Mouse (Mus musculus): ENCODE measurements at regions not wholly inside any gene's neighbourhood (a gene's known extent, or its start where the extent isn't known, plus 50 kb on each side); places are given as distances from the start of the nearest gene placed in this dataset.

DNA sequence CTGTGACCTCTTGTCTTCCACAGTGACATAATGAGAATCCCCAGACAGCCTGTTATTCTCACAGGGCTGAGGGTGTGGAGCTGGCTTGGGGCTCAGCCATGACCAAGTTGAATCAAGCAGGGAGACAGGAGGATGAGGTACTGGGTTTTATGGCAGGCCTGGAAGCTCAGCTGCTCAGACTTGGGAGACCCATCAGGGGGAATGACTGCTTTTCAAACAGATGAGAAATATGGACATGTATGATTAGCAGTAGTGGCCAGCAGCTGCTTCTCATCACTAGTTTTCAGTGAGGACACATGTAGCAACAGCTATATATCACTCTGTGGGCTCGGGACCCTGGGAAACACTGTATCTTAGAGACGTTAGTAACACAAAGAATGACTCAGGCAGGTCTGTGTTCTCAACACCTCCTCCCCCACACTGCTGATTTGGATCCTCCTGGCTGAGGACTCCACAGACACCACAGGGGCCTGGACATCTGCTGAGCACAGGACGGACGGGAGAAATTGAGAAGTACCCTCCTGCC is 87.9 kb downstream of the Cops8 start:
- Histone ChIP-seq H3K9ac (ENCODE audit: low read length) (no peak overlapping the region), H3K27me3 (ENCODE audit: control insufficient read depth, insufficient read depth, low read length) (no peaks in the 10 kb centered on the region), H3K4me2 (ENCODE audit: low read depth) (no peak overlapping the region), H3K4me3 (ENCODE audit: low read depth, low read length) (no peak overlapping the region), H3K9me3 (ENCODE audit: control insufficient read depth, low read length) (no peaks in the 10 kb centered on the region), H3K27ac (ENCODE audit: low read depth, low read length) (no peak overlapping the region), H3K36me3 (ENCODE audit: control insufficient read depth, insufficient read depth, low read length) (no peaks in the 10 kb centered on the region), H3K4me1 (ENCODE audit: control insufficient read depth, insufficient read depth, low read length) (no peaks in the 10 kb centered on the region)
- DNase-seq (ENCODE audit: low spot score) (peak; percentile 18), ATAC-seq (ENCODE audit: insufficient read depth, low FRiP score, low TSS enrichment) (no peak)
- WGBS: 51% methylated on average over 4 of the region's 4 CpGs

DNA sequence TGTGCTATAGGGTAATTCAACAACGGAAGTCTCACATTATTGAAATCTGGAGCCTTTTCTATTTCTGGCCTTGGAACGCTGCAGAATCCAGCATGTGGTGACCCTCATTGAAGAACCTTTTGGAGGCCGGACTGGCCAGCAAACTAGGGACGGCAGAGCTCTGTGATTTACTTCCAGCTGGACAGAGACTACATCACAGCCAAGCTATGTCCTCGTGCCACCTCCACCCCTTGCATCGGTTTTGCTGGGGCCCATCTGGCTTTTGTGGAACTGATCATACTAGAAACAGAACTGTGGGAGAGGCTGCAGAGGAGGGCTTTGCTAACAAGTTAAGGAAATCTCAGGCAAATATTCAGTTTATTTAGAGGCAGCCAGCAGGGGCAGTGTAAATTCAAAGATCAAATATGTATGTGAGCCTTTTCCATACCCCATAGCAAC is 88.4 kb downstream of the Cops8 start:
- DNase-seq (ENCODE audit: low spot score): no peak
- Histone ChIP-seq H3K4me1 (ENCODE audit: control insufficient read depth, insufficient read depth, low read length) (no peaks in the 10 kb centered on the region), H3K4me2 (ENCODE audit: low read depth) (no peak overlapping the region), H3K27ac (ENCODE audit: low read depth, low read length) (no peak overlapping the region; the same call in 1 of the 2 replicates), H3K9me3 (ENCODE audit: control insufficient read depth, low read length) (no peaks in the 10 kb centered on the region), H3K27me3 (ENCODE audit: control insufficient read depth, insufficient read depth, low read length) (no peaks in the 10 kb centered on the region), H3K9ac (ENCODE audit: low read length) (no peak overlapping the region), H3K4me3 (ENCODE audit: low read depth, low read length) (no peak overlapping the region), H3K36me3 (ENCODE audit: control insufficient read depth, insufficient read depth, low read length) (no peaks in the 10 kb centered on the region)
- ATAC-seq (ENCODE audit: insufficient read depth, low FRiP score, low TSS enrichment): no peak
- 56% methylated on average over 6 of the region's 6 CpGs for WGBS

DNA sequence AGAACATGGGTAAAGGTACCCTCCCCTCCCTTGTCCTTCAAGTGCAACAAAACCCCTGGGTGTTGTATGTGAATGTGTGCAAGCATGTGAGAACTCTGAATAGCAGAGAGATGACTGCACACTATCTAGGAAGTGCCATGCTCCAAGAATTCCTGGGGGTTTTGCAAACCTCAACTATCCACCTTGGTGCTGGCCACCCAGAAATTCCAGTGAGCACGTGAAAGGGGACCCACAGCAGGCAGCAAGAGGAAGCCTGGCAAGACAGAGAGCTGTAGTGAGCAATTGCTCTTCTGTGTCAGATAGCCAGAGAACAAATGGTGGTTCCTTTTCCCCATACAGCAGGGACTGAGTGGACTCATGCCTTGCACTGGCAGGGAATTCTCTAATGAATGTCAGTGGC is 90.1 kb downstream of the Cops8 start:
- Histone ChIP-seq H3K4me1 (ENCODE audit: control insufficient read depth, insufficient read depth, low read length) (no peaks in the 10 kb centered on the region), H3K4me3 (ENCODE audit: low read depth, low read length) (no peak overlapping the region), H3K9me3 (ENCODE audit: control insufficient read depth, low read length) (no peaks in the 10 kb centered on the region), H3K4me2 (ENCODE audit: low read depth) (no peak overlapping the region), H3K9ac (ENCODE audit: low read length) (no peak overlapping the region), H3K36me3 (ENCODE audit: control insufficient read depth, insufficient read depth, low read length) (no peaks in the 10 kb centered on the region), H3K27me3 (ENCODE audit: control insufficient read depth, insufficient read depth, low read length) (no peaks in the 10 kb centered on the region), H3K27ac (ENCODE audit: low read depth, low read length) (no peak overlapping the region)
- ATAC-seq (ENCODE audit: insufficient read depth, low FRiP score, low TSS enrichment) (no peak), DNase-seq (ENCODE audit: low spot score) (no peak)
- 43% methylated on average over 1 of the region's 1 CpGs for WGBS

DNA sequence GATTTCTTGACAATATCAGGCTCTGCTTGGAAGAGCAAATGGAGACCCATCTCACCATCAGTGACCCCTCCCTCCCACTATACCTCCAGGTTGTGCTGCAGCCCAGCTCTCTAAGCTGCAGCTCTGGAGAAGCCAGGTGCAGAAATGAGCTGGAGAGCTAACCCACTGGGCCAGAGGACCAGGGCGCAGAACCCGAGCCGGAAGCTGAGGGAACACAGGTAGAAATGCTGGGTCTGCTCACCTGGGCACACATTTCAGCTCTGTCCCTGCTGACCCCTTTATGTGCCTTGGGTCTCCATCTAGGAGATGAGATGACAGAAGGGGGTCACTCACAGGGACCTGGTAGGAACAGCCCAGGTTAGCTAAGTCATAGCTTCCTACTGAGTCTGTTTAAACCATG is 92.0 kb downstream of the Cops8 start:
- no peak overlapping the region for H3K4me2 ChIP-seq (ENCODE audit: low read depth)
- no peaks in the 10 kb centered on the region for H3K9me3 ChIP-seq (ENCODE audit: control insufficient read depth, low read length)
- 92% methylated on average over 3 of the region's 3 CpGs for WGBS
- H3K27ac ChIP-seq (ENCODE audit: low read depth, low read length): no peak overlapping the region
- DNase-seq (ENCODE audit: low spot score) (no peak), ATAC-seq (ENCODE audit: insufficient read depth, low FRiP score, low TSS enrichment) (no peak)
- no peak overlapping the region for H3K9ac ChIP-seq (ENCODE audit: low read length)
- no peak overlapping the region for H3K4me3 ChIP-seq (ENCODE audit: low read depth, low read length)
- H3K27me3 ChIP-seq (ENCODE audit: control insufficient read depth, insufficient read depth, low read length): no peaks in the 10 kb centered on the region
- no peaks in the 10 kb centered on the region for H3K36me3 ChIP-seq (ENCODE audit: control insufficient read depth, insufficient read depth, low read length)
- H3K4me1 ChIP-seq (ENCODE audit: control insufficient read depth, insufficient read depth, low read length): no peaks in the 10 kb centered on the region

DNA sequence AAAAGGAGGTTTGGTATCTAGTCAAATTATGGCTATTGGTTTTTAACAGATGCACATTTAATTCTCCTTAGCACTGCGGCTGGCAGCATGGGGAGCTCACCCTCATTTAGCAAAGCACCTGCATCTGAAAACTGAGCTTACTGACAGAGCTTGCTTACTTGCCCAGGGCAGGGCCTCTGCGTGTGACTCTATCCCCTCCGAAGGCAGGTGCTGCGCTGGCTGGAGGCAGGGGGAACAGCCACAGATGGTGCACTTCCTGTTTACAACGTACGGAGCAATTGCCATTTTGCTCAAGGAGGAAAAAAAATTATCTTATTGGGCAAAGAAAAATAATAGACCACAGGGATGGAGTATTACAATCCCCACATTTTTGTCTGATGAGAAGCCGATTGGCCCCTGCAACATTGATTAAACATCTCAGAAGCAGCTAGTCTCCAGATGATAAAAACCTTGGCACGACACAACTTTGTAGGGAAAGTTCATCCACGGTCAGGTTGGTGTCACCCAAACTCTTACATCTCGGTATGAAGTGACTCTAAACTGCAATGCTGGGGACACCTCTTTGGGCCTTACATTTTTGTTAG is 92.5 kb downstream of the Cops8 start:
- no peak overlapping the region for H3K27ac ChIP-seq (ENCODE audit: low read depth, low read length)
- no peak overlapping the region for H3K4me2 ChIP-seq (ENCODE audit: low read depth)
- no peak overlapping the region for H3K9ac ChIP-seq (ENCODE audit: low read length)
- DNase-seq (ENCODE audit: low spot score) (no peak), ATAC-seq (ENCODE audit: insufficient read depth, low FRiP score, low TSS enrichment) (no peak)
- H3K4me3 ChIP-seq (ENCODE audit: low read depth, low read length): no peak overlapping the region
- H3K9me3 ChIP-seq (ENCODE audit: control insufficient read depth, low read length): no peaks in the 10 kb centered on the region
- no peaks in the 10 kb centered on the region for H3K36me3 ChIP-seq (ENCODE audit: control insufficient read depth, insufficient read depth, low read length)
- no peaks in the 10 kb centered on the region for H3K27me3 ChIP-seq (ENCODE audit: control insufficient read depth, insufficient read depth, low read length)
- H3K4me1 ChIP-seq (ENCODE audit: control insufficient read depth, insufficient read depth, low read length): no peaks in the 10 kb centered on the region
- WGBS: 68% methylated on average over 10 of the region's 10 CpGs

DNA sequence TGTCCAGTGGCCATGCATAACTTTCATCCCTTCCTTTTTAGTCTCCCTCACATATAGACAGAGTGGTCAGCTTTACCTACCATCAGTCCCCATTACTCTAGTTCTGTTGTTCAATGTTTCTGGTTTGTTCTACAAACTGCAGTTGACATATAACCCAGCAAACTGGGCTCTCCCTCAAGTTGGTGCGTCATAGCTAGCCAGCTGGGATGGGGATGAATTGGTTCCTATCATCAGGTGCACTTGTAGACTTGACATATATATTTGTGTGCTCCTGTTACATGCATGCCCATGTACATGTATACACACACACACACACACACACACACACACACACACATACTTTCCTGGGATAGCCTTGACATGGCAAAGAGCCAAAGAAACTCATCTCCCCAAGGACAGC is 93.2 kb downstream of the Cops8 start:
- ATAC-seq (ENCODE audit: insufficient read depth, low FRiP score, low TSS enrichment) (no peak), DNase-seq (ENCODE audit: low spot score) (no peak)
- H3K27ac ChIP-seq (ENCODE audit: low read depth, low read length): no peak overlapping the region
- no peak overlapping the region for H3K9ac ChIP-seq (ENCODE audit: low read length)
- no peaks in the 10 kb centered on the region for H3K4me1 ChIP-seq (ENCODE audit: control insufficient read depth, insufficient read depth, low read length)
- no peak overlapping the region for H3K4me2 ChIP-seq (ENCODE audit: low read depth)
- no peaks in the 10 kb centered on the region for H3K36me3 ChIP-seq (ENCODE audit: control insufficient read depth, insufficient read depth, low read length)
- WGBS: 96% methylated on average over 1 of the region's 1 CpGs
- no peaks in the 10 kb centered on the region for H3K9me3 ChIP-seq (ENCODE audit: control insufficient read depth, low read length)
- H3K27me3 ChIP-seq (ENCODE audit: control insufficient read depth, insufficient read depth, low read length): no peaks in the 10 kb centered on the region
- H3K4me3 ChIP-seq (ENCODE audit: low read depth, low read length): no peak overlapping the region

DNA sequence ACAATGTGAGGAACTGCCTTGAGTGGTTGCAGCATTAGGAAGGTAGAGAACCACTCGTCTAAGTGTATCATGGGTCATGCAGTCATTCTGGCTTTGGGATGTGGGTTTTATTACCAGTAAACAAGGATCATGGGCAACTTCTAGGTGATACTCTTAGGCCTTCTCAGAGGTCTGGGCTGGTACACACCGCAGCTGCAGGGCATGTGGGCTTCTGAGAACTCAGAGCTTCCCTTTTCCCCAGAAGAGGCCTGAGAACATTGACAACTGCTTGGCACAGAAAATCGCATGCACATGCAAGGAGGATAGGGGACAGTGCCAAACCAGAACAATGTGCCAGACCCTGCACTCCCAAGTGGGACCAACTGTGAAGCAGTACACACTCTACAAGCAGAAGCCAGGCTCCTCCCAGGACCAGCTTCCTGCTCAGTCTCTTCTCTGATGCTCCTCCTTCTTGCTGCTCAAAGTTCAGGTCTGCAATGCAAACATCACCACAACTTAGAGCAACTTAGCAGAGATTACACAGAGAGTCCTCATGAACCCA is 94.3 kb downstream of the Cops8 start:
- H3K4me2 ChIP-seq (ENCODE audit: low read depth): no peak overlapping the region
- no peak for DNase-seq (ENCODE audit: low spot score)
- no peak overlapping the region for H3K27ac ChIP-seq (ENCODE audit: low read depth, low read length)
- no peaks in the 10 kb centered on the region for H3K9me3 ChIP-seq (ENCODE audit: control insufficient read depth, low read length)
- WGBS: 92% methylated on average over 3 of the region's 3 CpGs
- no peak overlapping the region for H3K9ac ChIP-seq (ENCODE audit: low read length)
- H3K27me3 ChIP-seq (ENCODE audit: control insufficient read depth, insufficient read depth, low read length): no peaks in the 10 kb centered on the region
- H3K4me3 ChIP-seq (ENCODE audit: low read depth, low read length): no peak overlapping the region
- no peaks in the 10 kb centered on the region for H3K36me3 ChIP-seq (ENCODE audit: control insufficient read depth, insufficient read depth, low read length)
- ATAC-seq (ENCODE audit: insufficient read depth, low FRiP score, low TSS enrichment): no peak
- no peaks in the 10 kb centered on the region for H3K4me1 ChIP-seq (ENCODE audit: control insufficient read depth, insufficient read depth, low read length)

DNA sequence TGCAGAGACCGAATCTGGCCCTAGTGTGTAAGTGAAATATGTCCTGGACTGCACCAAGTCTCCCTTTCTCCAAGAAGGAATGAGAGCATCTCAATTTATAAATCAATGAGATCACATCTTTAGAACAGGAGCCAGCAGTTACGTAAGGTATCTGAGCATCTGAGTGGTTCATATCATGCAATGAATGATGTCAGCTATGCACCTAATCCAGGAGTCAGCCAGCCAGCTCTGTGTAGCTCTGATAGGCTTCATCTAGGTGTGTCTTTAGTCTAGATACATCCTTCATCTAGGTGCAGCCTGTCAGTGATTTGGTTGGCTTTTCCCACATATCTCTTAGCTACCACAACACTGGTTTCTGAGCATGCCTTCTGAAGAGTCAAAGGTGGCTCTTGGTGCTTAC is 95.8 kb downstream of the Cops8 start:
- H3K36me3 ChIP-seq (ENCODE audit: control insufficient read depth, insufficient read depth, low read length): no peaks in the 10 kb centered on the region
- ATAC-seq (ENCODE audit: insufficient read depth, low FRiP score, low TSS enrichment): no peak

DNA sequence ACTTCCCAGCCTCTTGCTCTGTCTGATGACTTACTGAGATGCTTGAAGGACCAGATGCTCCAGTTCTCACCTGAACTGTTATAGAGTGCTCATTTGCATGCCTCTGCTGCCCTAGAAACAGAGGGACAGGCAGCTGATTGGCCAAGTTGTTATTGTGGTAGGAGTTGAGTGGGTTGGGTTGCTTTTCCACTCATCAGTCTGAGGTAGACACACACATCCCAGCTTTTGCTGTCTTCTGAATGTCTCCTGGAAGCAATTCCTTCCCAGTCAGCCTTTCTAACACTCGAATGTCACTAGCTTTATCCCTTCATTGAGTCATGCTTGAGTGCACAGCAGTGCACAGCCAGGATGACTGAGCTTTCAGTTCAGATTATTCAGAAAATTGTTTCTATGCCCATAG is 99.0 kb downstream of the Cops8 start:
- 69% methylated on average over 1 of the region's 1 CpGs for WGBS
- no peak overlapping the region for H3K27ac ChIP-seq (ENCODE audit: low read depth, low read length)
- H3K9ac ChIP-seq (ENCODE audit: low read length): no peak overlapping the region
- no peaks in the 10 kb centered on the region for H3K36me3 ChIP-seq (ENCODE audit: control insufficient read depth, insufficient read depth, low read length)
- ATAC-seq (ENCODE audit: insufficient read depth, low FRiP score, low TSS enrichment): no peak
- no peaks in the 10 kb centered on the region for H3K9me3 ChIP-seq (ENCODE audit: control insufficient read depth, low read length)
- H3K4me2 ChIP-seq (ENCODE audit: low read depth): no peak overlapping the region
- H3K4me1 ChIP-seq (ENCODE audit: control insufficient read depth, insufficient read depth, low read length): no peaks in the 10 kb centered on the region
- no peak for DNase-seq (ENCODE audit: low spot score)
- no peaks in the 10 kb centered on the region for H3K27me3 ChIP-seq (ENCODE audit: control insufficient read depth, insufficient read depth, low read length)
- H3K4me3 ChIP-seq (ENCODE audit: low read depth, low read length): no peak overlapping the region

More for the DNA sequence above, 95.8 kb downstream of the Cops8 start:
- Histone ChIP-seq H3K4me1 (ENCODE audit: control insufficient read depth, insufficient read depth, low read length) (no peaks in the 10 kb centered on the region), H3K9ac (ENCODE audit: low read length) (no peak overlapping the region), H3K4me2 (ENCODE audit: low read depth) (no peak overlapping the region), H3K27me3 (ENCODE audit: control insufficient read depth, insufficient read depth, low read length) (no peaks in the 10 kb centered on the region), H3K27ac (ENCODE audit: low read depth, low read length) (no peak overlapping the region), H3K4me3 (ENCODE audit: low read depth, low read length) (no peak overlapping the region), H3K9me3 (ENCODE audit: control insufficient read depth, low read length) (no peaks in the 10 kb centered on the region)
- 94% methylated on average over 2 of the region's 2 CpGs for WGBS
- no peak for DNase-seq (ENCODE audit: low spot score)

Measured in neural tube, embryonic 11.5 days (tissue).